Mouse (Mus musculus) 416B (cell line): ENCODE measurements around the gene Phpt1.

Experiments
- DNase-seq: peaks from one replicate; pipeline ENCODE4 v3.0.0; 2011; ENCODE audit warnings: low read depth

The Phpt1 gene

GRCm38 (mm10) chr2:25582466-25583119 is 7.6 kb upstream of the Phpt1 start:
- DNase-seq = no peak

DNA sequence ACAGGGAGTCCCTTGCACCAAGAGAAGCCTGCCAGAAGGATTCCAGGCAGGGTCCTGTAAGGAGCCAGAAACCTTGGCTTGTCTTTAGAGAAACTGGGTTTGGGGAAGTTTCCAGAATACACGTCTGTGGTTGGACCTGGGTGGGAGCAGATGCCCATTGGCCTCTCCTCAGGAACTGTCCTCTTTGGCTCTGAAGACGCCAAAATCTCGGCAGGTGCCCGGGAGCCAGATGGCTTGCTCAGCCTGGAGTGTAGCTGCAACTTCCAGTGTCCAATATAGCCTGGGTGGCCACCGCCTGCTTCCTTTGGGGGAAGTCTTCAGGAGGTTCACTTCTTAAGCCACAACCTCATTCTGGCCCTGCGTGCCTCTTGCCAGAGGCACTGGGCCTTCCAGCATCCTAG is 6.9 kb upstream of the Phpt1 start:
- peak; percentile 49 for DNase-seq

GRCm38 (mm10) chr2:25581294-25581864 is 6.4 kb upstream of the Phpt1 start, which contains the start of gene Ajm1:
Ajm1 (minus strand) TSS chr2:25581757.
- DNase-seq = peak; percentile 77

GRCm38 (mm10) chr2:25580621-25581101 is 5.6 kb upstream of the Phpt1 start:
- DNase-seq = no peak

- DNase-seq = peak; percentile 21
Observed at GRCm38 (mm10) chr2:25579737-25580460, 4.9 kb upstream of the Phpt1 start.

GRCm38 (mm10) chr2:25578796-25579736 is 4.0 kb upstream of the Phpt1 start:
- DNase-seq = no peak

- no peak for DNase-seq
Observed at GRCm38 (mm10) chr2:25577951-25578795, 3.1 kb upstream of the Phpt1 start.

- no peak for DNase-seq
Observed at GRCm38 (mm10) chr2:25576965-25577891, 2.2 kb upstream of the Phpt1 start.

DNA sequence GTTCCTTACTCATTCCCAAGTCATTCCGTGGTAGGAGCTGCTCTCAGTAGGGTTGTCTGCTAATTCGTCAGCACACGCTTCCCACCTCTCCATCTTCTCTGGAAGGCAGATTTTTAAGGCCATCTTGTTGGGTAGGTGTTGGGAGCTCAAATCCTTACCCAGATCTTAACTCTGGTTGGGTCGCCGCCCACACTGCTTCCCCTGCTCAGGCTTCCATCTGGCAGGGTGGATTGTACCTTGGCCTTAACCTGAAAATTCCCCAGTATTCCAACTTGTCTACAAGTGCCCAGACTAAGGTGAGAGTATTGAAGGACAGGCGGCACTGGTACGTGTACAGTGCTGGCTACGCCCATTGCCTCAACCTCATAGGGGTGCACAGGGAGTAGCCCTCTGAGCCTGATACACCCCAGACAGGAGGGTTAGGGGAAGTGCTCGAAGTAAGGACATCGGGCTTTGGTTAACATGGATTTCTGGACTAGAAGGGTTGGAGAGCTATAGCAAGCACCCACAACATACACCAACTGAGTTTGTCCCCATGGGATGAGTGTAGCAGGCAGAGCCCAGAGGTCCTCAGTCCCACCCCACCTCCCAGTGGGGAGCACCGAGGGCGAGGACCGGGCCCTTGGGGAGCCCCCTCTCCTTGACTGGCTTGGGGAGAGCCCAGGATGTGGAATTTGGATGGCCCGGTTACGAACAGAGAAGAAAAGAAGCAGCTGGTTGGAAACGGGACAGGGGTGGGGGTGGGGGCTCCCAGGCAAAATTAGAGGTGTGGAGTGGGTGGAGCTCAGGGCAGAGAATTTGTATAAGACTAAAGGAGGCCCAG is 1.2 kb upstream of the Phpt1 start:
- DNase-seq = no peak

DNA sequence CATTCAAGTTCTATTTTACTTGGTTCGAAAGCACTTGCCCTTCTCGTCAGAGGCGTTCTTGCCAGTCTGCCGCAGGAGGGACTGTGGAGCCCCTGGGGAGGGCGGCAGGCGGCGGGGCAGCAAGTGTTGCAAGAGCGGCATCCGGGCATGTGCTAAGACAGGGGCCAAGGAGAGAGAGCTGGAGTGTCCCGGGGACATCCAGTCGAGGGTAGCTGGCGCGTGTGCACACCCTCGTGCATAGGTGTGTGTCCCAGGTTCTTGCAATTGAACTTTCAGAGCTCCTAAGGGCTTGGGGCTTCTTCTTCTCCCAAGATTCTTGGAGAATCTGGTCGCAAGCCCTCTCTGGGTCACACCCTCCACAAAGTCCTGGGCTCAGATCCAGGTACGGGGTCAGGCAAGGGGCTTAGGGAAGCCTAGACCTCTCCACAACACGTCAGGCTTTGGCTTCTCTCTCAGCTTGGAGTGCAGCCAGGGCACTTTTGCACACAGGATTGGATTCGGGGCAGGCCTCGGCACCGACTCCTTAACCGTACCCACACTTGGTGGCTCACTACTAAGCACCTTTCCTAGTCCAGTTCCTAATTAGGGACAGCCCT is 506 bp upstream of the Phpt1 start:
- no peak for DNase-seq

DNA sequence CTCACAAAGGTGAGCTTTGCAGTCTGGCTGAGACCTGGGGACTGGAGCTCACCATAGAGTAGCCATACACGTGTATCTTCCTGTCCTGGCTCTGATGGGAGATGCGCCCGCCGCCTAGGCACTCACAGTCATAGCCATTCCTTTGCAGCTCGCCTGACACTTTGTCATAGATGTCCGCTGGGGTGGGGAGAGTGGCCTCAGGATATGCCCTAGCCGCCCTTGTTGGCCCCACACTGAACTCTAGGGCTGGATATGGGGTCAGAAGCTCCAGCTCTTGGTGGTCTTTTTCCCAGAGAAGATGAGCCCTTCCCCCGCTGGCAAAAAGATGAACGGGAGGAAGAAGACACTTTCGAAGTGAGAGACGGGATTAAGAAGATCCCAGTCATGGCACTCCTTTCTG is 888 bp downstream of the Phpt1 start:
- DNase-seq = no peak

DNA sequence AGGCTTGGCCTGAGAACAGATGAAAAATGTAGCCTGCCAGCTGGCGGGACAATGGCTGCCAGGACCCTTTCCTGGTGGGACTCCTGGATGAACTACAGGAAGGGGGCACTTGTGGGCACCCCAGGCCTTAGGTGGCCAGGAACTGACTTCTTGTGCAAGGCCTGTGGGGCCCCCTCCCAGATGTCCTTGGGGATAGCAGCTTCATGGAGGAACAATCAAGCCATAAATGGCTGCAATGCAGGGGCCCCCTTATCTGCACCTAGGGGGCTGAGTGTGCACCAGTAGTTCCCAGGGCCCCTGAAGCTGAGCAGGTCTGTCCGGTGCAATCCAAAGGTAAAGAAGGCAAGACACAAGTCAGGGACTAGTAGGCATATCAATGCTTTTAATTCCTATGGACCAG is 2.0 kb downstream of the Phpt1 start:
- DNase-seq = no peak

DNA sequence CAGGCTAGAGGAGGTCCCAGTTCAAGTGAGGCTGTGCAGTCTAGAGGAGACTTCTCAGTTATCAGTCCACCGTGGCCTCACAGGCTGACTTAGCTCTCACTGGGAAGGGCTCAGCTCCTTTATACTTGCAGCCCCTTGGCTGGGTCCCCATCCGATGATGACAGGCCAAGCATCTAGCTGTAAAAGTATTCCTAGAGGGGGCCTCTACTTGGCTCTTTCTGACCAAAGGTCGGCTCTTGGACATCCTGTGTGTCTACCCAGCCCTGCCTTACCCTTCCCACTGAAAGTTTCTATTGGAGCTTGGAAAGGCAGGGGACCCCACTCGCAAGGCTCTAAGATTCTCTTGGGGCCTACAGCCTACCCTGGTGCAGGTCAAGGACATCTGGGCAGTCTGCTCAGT is 3.8 kb downstream of the Phpt1 start:
- no peak for DNase-seq

DNA sequence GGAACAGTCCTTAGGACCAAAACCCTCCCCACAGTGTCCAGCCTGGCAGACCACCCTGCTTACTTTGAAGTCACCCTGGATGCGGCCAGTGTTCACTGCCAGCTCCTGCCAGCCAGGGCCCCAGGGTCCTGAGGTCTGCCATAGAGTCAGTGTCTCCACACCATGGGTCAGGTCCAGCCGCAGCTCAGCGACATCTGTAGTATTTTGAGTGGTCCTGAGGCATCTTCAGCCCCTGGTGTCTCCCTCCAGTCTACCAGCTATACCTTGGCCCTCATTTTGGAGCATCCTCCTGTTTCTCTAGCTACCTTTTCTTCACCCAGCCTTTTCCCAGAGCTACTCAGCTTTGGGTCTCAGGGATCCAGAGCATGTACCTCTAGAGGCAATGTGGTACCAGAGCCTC is 5.7 kb downstream of the Phpt1 start:
- DNase-seq = no peak

DNA sequence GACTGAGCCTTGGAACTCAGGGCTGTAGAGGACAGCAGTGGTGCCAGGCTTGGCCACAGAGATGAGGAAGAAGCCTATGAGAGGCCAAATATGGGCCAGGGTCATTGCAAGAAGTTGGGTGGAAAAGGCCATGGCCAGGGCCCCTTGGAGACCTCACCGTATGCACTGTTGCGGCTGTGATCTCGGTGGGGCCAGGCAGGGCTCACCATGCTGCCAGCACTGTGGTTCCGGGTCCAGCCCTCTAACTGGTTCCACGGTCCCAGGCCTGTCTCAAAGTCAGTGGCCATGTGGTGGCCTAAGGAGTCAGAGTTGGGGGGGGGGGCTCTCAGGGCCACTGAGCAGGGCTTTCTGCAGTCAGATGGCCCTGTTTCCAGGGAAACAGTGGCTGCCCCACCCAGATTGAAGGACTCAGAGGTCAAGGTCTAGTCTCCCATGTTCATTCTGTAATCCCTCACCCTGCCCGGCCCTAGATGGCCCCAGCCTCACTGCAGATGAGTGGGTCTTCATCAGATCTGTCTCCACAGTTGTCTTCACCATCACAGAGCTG is 6.5 kb downstream of the Phpt1 start:
- DNase-seq = no peak

- no peak for DNase-seq
Observed at GRCm38 (mm10) chr2:25566558-25566957, 8.5 kb downstream of the Phpt1 start.

GRCm38 (mm10) chr2:25565741-25566140 is 9.3 kb downstream of the Phpt1 start:
- DNase-seq = no peak

GRCm38 (mm10) chr2:25561946-25562345 is 13.1 kb downstream of the Phpt1 start:
- DNase-seq = no peak
